Mouse (Mus musculus) MEL (cell line): ENCODE measurements around the gene Git1. TPM values are rescaled to one million over a fixed set of nuclear protein-coding genes. Genes with fewer than 3 reads are reported as not detected.

Experiments used
- DNase-seq: peaks from one replicate; pipeline ENCODE4 v3.0.0; 2011; ENCODE audit warnings: low read depth, low spot score
- H3K27ac ChIP-seq: 2 replicates; pipeline ENCODE4 v1.5.1; 2012; ENCODE audit warnings: low read depth, mild to moderate bottlenecking, control low read depth, low read length, moderate library complexity; ENCODE audit not compliant: control insufficient read depth
- H3K27me3 ChIP-seq, 2 experiments: fragments of 150-350 bp in 1 of 2; sonication (generic) in 1 of 2; 2 replicates each; pipeline ENCODE4 v1.6.1; 2012; ENCODE audit warnings: low read length in 2 of 2, mild to moderate bottlenecking in 2 of 2, improper control_type of control experiment in 1 of 2, moderate library complexity in 1 of 2; ENCODE audit not compliant: insufficient read depth in 2 of 2, control insufficient read depth in 1 of 2
- H3K36me3 ChIP-seq, 2 experiments: 2 replicates each; pipeline ENCODE4 v1.6.1; 2012 to 2014; ENCODE audit warnings: low read length in 2 of 2, improper control_type of control experiment in 1 of 2, inconsistent platforms in 1 of 2, mild to moderate bottlenecking in 1 of 2; ENCODE audit not compliant: insufficient read depth in 2 of 2, control insufficient read depth in 1 of 2
- H3K4me1 ChIP-seq, 2 experiments: fragments of 150-350 bp in 1 of 2; sonication (generic) in 1 of 2; 2 replicates each; pipeline ENCODE4 v1.6.1; 2012; ENCODE audit warnings: low read length in 2 of 2, improper control_type of control experiment in 1 of 2, mild to moderate bottlenecking in 1 of 2; ENCODE audit not compliant: insufficient read depth in 2 of 2, control insufficient read depth in 1 of 2
- H3K4me3 ChIP-seq, 2 experiments: fragments of 150-350 bp in 1 of 2; sonication (generic) in 1 of 2; 2 replicates each; pipeline ENCODE4 v1.5.1; 2012; ENCODE audit warnings: low read depth in 2 of 2, low read length in 2 of 2, mild to moderate bottlenecking in 2 of 2, moderate library complexity in 2 of 2, control low read depth in 1 of 2, improper control_type of control experiment in 1 of 2; ENCODE audit not compliant: control insufficient read depth in 1 of 2, insufficient read depth in 1 of 2
- H3K79me2 ChIP-seq: 2 replicates; pipeline ENCODE4 v1.6.1; 2012; ENCODE audit warnings: mild to moderate bottlenecking, low read length, moderate library complexity; ENCODE audit not compliant: control insufficient read depth, poor library complexity, insufficient read depth
- H3K9ac ChIP-seq: 2 replicates; pipeline ENCODE4 v1.6.1; 2012; ENCODE audit warnings: low read depth, mild to moderate bottlenecking, control low read depth, low read length, moderate library complexity; ENCODE audit not compliant: control insufficient read depth, poor library complexity, severe bottlenecking
- H3K9me3 ChIP-seq: fragments of 150-350 bp; sonication (generic); replicated peaks from 2 replicates; pipeline ENCODE4 v1.6.1; 2012; ENCODE audit warnings: mild to moderate bottlenecking, low read length, improper control_type of control experiment, moderate library complexity; ENCODE audit not compliant: insufficient read depth
- BHLHE40 ChIP-seq: IDR thresholded peaks from 2 replicates; pipeline ENCODE4 v1.6.1; 2012; ENCODE audit warnings: low read depth, mild to moderate bottlenecking, inconsistent platforms, low read length, improper control_type of control experiment, borderline replicate concordance
- CHD1 ChIP-seq: IDR thresholded peaks from 2 replicates; pipeline ENCODE4 v1.6.1; 2012; ENCODE audit warnings: low read depth, mild to moderate bottlenecking, inconsistent platforms, low read length, improper control_type of control experiment
- CHD2 ChIP-seq: IDR thresholded peaks from 2 replicates; pipeline ENCODE4 v1.6.1; 2011; ENCODE audit warnings: low read length, improper control_type of control experiment
- E2F4 ChIP-seq: IDR thresholded peaks from 2 replicates; pipeline ENCODE4 v1.6.1; 2011; ENCODE audit warnings: low read depth, low read length, improper control_type of control experiment, borderline replicate concordance
- EP300 ChIP-seq, 2 experiments: IDR thresholded peaks; 2 replicates each; pipeline ENCODE4 v1.6.1; 2011; ENCODE audit warnings: improper control_type of control experiment in 2 of 2, low read length in 2 of 2, low read depth in 1 of 2, mild to moderate bottlenecking in 1 of 2
- ETS1 ChIP-seq: IDR thresholded peaks from 2 replicates; pipeline ENCODE4 v1.6.1; 2012; ENCODE audit warnings: low read depth, mild to moderate bottlenecking, inconsistent platforms, low read length, improper control_type of control experiment, moderate library complexity
- GABPA ChIP-seq: IDR thresholded peaks from 2 replicates; pipeline ENCODE4 v1.6.1; 2012; ENCODE audit warnings: low read depth, mild to moderate bottlenecking, inconsistent platforms, low read length, improper control_type of control experiment, moderate library complexity
- GATA1 ChIP-seq: IDR thresholded peaks from 2 replicates; pipeline ENCODE4 v1.6.1; 2011; ENCODE audit warnings: low read depth, low read length, improper control_type of control experiment
- HCFC1 ChIP-seq: IDR thresholded peaks from 2 replicates; pipeline ENCODE4 v1.6.1; 2012; ENCODE audit warnings: low read depth, mild to moderate bottlenecking, inconsistent platforms, low read length, improper control_type of control experiment, moderate library complexity
- KAT2A ChIP-seq: conservative IDR thresholded peaks from 2 replicates; pipeline ENCODE4 v1.6.1; 2012; ENCODE audit warnings: low read depth, low read length, improper control_type of control experiment, inconsistent platforms
- MAFK ChIP-seq: IDR thresholded peaks from 2 replicates; pipeline ENCODE4 v1.6.1; 2011; ENCODE audit warnings: low read depth, mild to moderate bottlenecking, low read length, improper control_type of control experiment, borderline replicate concordance
- MAX ChIP-seq: IDR thresholded peaks from 2 replicates; pipeline ENCODE4 v1.6.1; 2011; ENCODE audit warnings: low read length, improper control_type of control experiment
- MAZ ChIP-seq: IDR thresholded peaks from 2 replicates; pipeline ENCODE4 v1.6.1; 2012; ENCODE audit warnings: low read depth, mild to moderate bottlenecking, inconsistent platforms, low read length, improper control_type of control experiment
- MEF2A ChIP-seq: IDR thresholded peaks from 2 replicates; pipeline ENCODE4 v1.6.1; 2014; ENCODE audit warnings: low read depth, mild to moderate bottlenecking, inconsistent platforms, low read length, improper control_type of control experiment; ENCODE audit not compliant: poor library complexity, insufficient replicate concordance, severe bottlenecking; ENCODE audit errors: extremely low read depth
- MXI1 ChIP-seq: IDR thresholded peaks from 2 replicates; pipeline ENCODE4 v1.6.1; 2011; ENCODE audit warnings: mild to moderate bottlenecking, low read depth, low read length, improper control_type of control experiment
- MYB ChIP-seq: IDR thresholded peaks from 2 replicates; pipeline ENCODE4 v1.6.1; 2011; ENCODE audit warnings: mild to moderate bottlenecking, low read depth, low read length, improper control_type of control experiment
- MYC ChIP-seq: IDR thresholded peaks from 2 replicates; pipeline ENCODE4 v1.6.1; 2011; ENCODE audit warnings: low read depth, mild to moderate bottlenecking, low read length, improper control_type of control experiment, moderate library complexity
- NRF1 ChIP-seq: IDR thresholded peaks from 2 replicates; pipeline ENCODE4 v1.6.1; 2014; ENCODE audit warnings: low read depth, mild to moderate bottlenecking, inconsistent platforms, low read length, improper control_type of control experiment, moderate library complexity; ENCODE audit not compliant: poor library complexity, insufficient read depth, severe bottlenecking
- POLR2A ChIP-seq, 2 experiments: IDR thresholded peaks; 2 replicates each; pipeline ENCODE4 v1.6.1; 2011 to 2012; ENCODE audit warnings: low read length in 2 of 2, mild to moderate bottlenecking in 2 of 2, control low read depth in 1 of 2, improper control_type of control experiment in 1 of 2, low read depth in 1 of 2, moderate library complexity in 1 of 2; ENCODE audit not compliant: control insufficient read depth in 1 of 2, insufficient read depth in 1 of 2, poor library complexity in 1 of 2
- RAD21 ChIP-seq: IDR thresholded peaks from 2 replicates; pipeline ENCODE4 v1.6.1; 2011; ENCODE audit warnings: mild to moderate bottlenecking, low read depth, low read length, improper control_type of control experiment
- SIN3A ChIP-seq: IDR thresholded peaks from 2 replicates; pipeline ENCODE4 v1.6.1; 2012; ENCODE audit warnings: low read length, improper control_type of control experiment, inconsistent platforms
- SMC3 ChIP-seq: IDR thresholded peaks from 2 replicates; pipeline ENCODE4 v1.6.1; 2011; ENCODE audit warnings: low read depth, low read length, improper control_type of control experiment
- TBP ChIP-seq: IDR thresholded peaks from 2 replicates; pipeline ENCODE4 v1.8.0; 2011; ENCODE audit warnings: low read depth, low read length, improper control_type of control experiment
- UBTF ChIP-seq: IDR thresholded peaks from 2 replicates; pipeline ENCODE4 v1.6.1; 2012; ENCODE audit warnings: low read depth, mild to moderate bottlenecking, inconsistent platforms, low read length, improper control_type of control experiment, moderate library complexity, borderline replicate concordance; ENCODE audit not compliant: insufficient read depth
- USF1 ChIP-seq: IDR thresholded peaks from 2 replicates; pipeline ENCODE4 v1.6.1; 2014; ENCODE audit warnings: low read depth, mild to moderate bottlenecking, inconsistent platforms, low read length, improper control_type of control experiment, moderate library complexity
- ZMIZ1 ChIP-seq: IDR thresholded peaks from 2 replicates; pipeline ENCODE4 v1.6.1; 2012; ENCODE audit warnings: low read depth, mild to moderate bottlenecking, inconsistent platforms, low read length, improper control_type of control experiment, moderate library complexity
- polyA plus RNA-seq, 2 experiments: library from polyadenylated mRNA; stranded (reverse) in 1 of 2; unstranded in 1 of 2; fragments of >175 nt in 1 of 2; fragments of >200 nt in 1 of 2; gene quantifications; 2 replicates each; pipeline versions ENCODE4 v1.2.1 to v1.2.4; 2012; ENCODE audit warnings: low replicate concordance in 2 of 2, low read depth in 1 of 2; ENCODE audit not compliant: insufficient read length in 2 of 2, insufficient read depth in 1 of 2, missing spikeins in 1 of 2
- total RNA-seq: library from RNA; depleted of rRNA; stranded (reverse); fragments of 300-350 nt; gene quantifications from 2 replicates; pipeline ENCODE4 v1.2.3, GENCODE M21; 2012

Git1 gene
- total and polyA plus RNA-seq, 3 experiments: 33.1 to 81.4 TPM; not detected in 1

GRCm38 (mm10) chr11:77492311-77492871 lies 971 bp upstream of the Git1 start:
- H3K27me3 ChIP-seq: no peaks in the 10 kb centered on the region
- H3K4me1 ChIP-seq: peaks cover 2 to 34% of the 10 kb centered on the region in 2 experiments; a peak in 3 of 4 replicates
- peak; percentile 90 for DNase-seq
- H3K79me2 ChIP-seq: peaks cover 58% of the 10 kb centered on the region
- TF ChIP-seq MYB: no peak
- no peak for TF ChIP-seq ZMIZ1
- peak; percentile 72 for TF ChIP-seq BHLHE40
- peak; percentile 97 for TF ChIP-seq MAX
- TF ChIP-seq GATA1: no peak
- TF ChIP-seq CHD1: peak; percentile 74; the same call in 1 of the 2 replicates
- no peak for TF ChIP-seq KAT2A
- TF ChIP-seq POLR2A (IDR thresholded peaks at IDR 0.05; ENCODE audit: control insufficient read depth in 1 of 2, insufficient read depth in 1 of 2, low read depth in 1 of 2, low read length in 2 of 2, poor library complexity in 1 of 2): 0 out of 4 replicates have a peak, but pooled peaks of 1 of the 2 experiments have one; percentile 16
- TF ChIP-seq MAZ: 0 out of 2 replicates have a peak, but pooled peaks have one; percentile 57
- TF ChIP-seq E2F4: no peak
- no peak for TF ChIP-seq EP300 (IDR thresholded peaks at IDR 0.05; ENCODE audit: low read depth in 1 of 2, low read length in 2 of 2)
- TF ChIP-seq RAD21: no peak
- TF ChIP-seq UBTF: 0 out of 2 replicates have a peak, but pooled peaks have one; percentile 17
- no peak for TF ChIP-seq MAFK
- TF ChIP-seq USF1: peak; percentile 73
- peak; percentile 38; the same call in 1 of the 2 replicates for TF ChIP-seq CHD2
- TF ChIP-seq NRF1: peak; percentile 76
- TF ChIP-seq SIN3A: peak; percentile 86
- peak; percentile 98 for TF ChIP-seq MXI1
- peak; percentile 99 for TF ChIP-seq MYC
- TF ChIP-seq HCFC1: peak; percentile 61
- TF ChIP-seq ETS1: 0 out of 2 replicates have a peak, but pooled peaks have one; percentile 45
- no peak for TF ChIP-seq SMC3
- TF ChIP-seq GABPA: no peak
- 0 out of 2 replicates have a peak, but pooled peaks have one; percentile 9 for TF ChIP-seq TBP
- no peak for TF ChIP-seq MEF2A
- no peaks in the 10 kb centered on the region for H3K9me3 ChIP-seq
- H3K27ac ChIP-seq: peak overlapping the region; percentile 96
- peak overlapping the region; percentile 86 to 90 for H3K4me3 ChIP-seq
- peak overlapping the region; percentile 93 for H3K9ac ChIP-seq
- peaks cover 0 to 25% of the 10 kb centered on the region in 2 experiments; a peak in 2 of 4 replicates for H3K36me3 ChIP-seq
